Mouse (Mus musculus) intestine, embryonic 14.5 days (tissue): ENCODE measurements around the gene Enoph1. TPM values are rescaled to one million over a fixed set of nuclear protein-coding genes. Genes with fewer than 3 reads are reported as not detected.

ENCODE experiments used
- ATAC-seq: fragments of 200-750 bp; cut with Nextera tagmentation; replicated peaks from 2 replicates; pipeline ENCODE4 v1.8.0; 2017; ENCODE audit warnings: low read depth, moderate number of reproducible peaks, moderate TSS enrichment, moderate library complexity; ENCODE audit not compliant: low FRiP score, low TSS enrichment
- DNase-seq: peaks from one replicate; pipeline ENCODE4 v3.0.0-alpha.2; 2018; ENCODE audit warnings: low spot score
- H3K27ac ChIP-seq: fragments of 300-500 bp; sonication (generic); 2 replicates; pipeline ENCODE4 v1.5.1; 2014; ENCODE audit warnings: low read depth, mild to moderate bottlenecking, control low read depth
- H3K27me3 ChIP-seq: fragments of 300-500 bp; sonication (generic); replicated peaks from 2 replicates; pipeline ENCODE4 v1.6.1; 2014; ENCODE audit warnings: low read length, control low read depth; ENCODE audit not compliant: control insufficient read depth, insufficient read depth
- H3K36me3 ChIP-seq: fragments of 300-500 bp; sonication (generic); 2 replicates; pipeline ENCODE4 v1.6.1; 2014; ENCODE audit warnings: low read length, control low read depth; ENCODE audit not compliant: control insufficient read depth, insufficient read depth
- H3K4me1 ChIP-seq: fragments of 300-500 bp; sonication (generic); replicated peaks from 2 replicates; pipeline ENCODE4 v1.6.1; 2014; ENCODE audit warnings: low read length, control low read depth, mixed read lengths; ENCODE audit not compliant: control insufficient read depth, insufficient read depth
- H3K4me2 ChIP-seq: fragments of 300-500 bp; sonication (generic); 2 replicates; pipeline ENCODE4 v1.6.1; 2014; ENCODE audit warnings: low read length
- H3K4me3 ChIP-seq: fragments of 300-500 bp; sonication (generic); 2 replicates; pipeline ENCODE4 v1.5.1; 2014; ENCODE audit warnings: low read depth, low read length, control low read depth, mixed read lengths
- H3K9ac ChIP-seq: fragments of 300-500 bp; sonication (generic); 2 replicates; pipeline ENCODE4 v1.6.1; 2014; ENCODE audit warnings: mild to moderate bottlenecking, low read length
- H3K9me3 ChIP-seq: fragments of 300-500 bp; sonication (generic); 2 replicates; pipeline ENCODE4 v1.6.1; 2016; ENCODE audit warnings: low read length, control low read depth; ENCODE audit not compliant: control insufficient read depth
- WGBS: fragments of 180-500 bp; shearing (Covaris S2); extraction: QIAGEN DNeasy Blood & Tissue Kit; methylation state at CpG from one replicate; pipeline ENCODE4 v1.1.7; 2014; 5-methylcytosine and 5-hydroxymethylcytosine counted together
- polyA plus RNA-seq: library from polyadenylated mRNA; unstranded; fragments of >200 nt; fragmentation: Nextera tagmentation; extraction: Ambion mirVana; gene quantifications from 2 replicates; pipeline ENCODE4 v1.2.1, GENCODE M21; 2014

The Enoph1 gene
- polyA plus RNA-seq, 1 experiment from 2014 or later = 49.8 TPM

- 45% methylated on average over 8 of the region's 8 CpGs for WGBS
- DNase-seq (no peak), ATAC-seq (no peak)
- H3K4me3 ChIP-seq = no peak overlapping the region
- H3K9me3 ChIP-seq = no peaks in the 10 kb centered on the region
- H3K4me1 ChIP-seq = peaks cover 11% of the 10 kb centered on the region
- no peak overlapping the region for H3K9ac ChIP-seq
- no peak overlapping the region for H3K4me2 ChIP-seq
- H3K27me3 ChIP-seq = no peaks in the 10 kb centered on the region
- H3K36me3 ChIP-seq = no peaks in the 10 kb centered on the region
- no peak overlapping the region for H3K27ac ChIP-seq
Measured at GRCm38 (mm10) chr5:100085097-100085496, 45.3 kb downstream of the Enoph1 start.

DNA sequence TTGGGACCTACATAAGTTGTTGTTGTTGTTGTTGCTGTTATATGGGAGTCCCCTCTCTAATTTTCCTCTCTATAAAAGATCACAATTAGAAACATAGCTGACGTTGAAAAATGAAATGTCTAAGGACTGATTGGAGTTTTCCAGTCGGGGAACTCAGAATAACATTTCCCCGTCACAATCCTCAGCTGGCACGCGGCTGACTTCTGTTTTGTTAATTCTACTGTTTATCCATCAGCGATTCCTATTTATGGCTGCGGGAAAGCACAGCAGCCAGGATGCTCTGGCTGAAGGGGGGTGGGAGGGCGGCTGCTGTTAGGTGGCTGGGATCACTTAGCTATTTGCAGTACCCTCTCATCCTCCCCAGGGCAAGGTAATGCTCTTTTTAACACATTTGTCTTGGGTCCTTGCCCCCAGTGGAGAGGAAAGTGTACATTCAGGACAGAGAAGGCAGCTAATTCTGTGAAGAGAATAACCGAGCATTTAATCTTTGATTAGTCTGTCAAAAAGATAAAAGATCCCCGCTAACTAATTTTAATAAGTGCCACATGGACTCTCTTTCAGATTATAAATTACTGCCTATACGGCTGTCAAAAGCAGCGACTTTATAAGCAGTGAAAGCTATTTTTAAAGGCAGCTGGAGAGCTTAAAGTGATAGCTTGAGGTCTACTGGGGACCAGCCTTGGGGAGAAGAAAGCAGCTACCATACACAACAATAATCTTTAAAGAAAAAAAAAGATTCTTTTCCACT lies 50.9 kb downstream of the Enoph1 start:
- Histone ChIP-seq H3K4me3 (no peak overlapping the region), H3K9ac (no peak overlapping the region), H3K27me3 (no peaks in the 10 kb centered on the region), H3K27ac (no peak overlapping the region), H3K4me1 (peaks cover 11% of the 10 kb centered on the region), H3K4me2 (no peak overlapping the region; the same call in 1 of the 2 replicates), H3K9me3 (no peaks in the 10 kb centered on the region), H3K36me3 (no peaks in the 10 kb centered on the region)
- DNase-seq (no peak), ATAC-seq (no peak)
- 31% methylated on average over 12 of the region's 12 CpGs for WGBS

DNA sequence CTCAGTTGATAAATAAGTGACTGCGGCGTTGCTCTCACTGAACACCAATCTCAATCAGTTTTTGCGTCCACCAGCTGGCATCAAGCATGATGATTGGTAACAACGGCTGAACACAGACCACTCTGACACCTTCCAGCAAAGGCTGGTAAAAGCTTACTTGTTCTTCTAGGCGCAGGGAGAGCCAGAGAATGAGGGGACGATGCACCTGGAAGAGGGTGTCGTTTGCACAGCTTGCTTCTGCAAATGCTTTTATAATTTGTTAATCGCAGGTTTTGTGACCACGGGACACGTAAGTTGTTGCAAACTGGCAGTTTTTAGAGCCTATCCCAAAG lies 51.4 kb downstream of the Enoph1 start:
- H3K27me3 ChIP-seq = no peaks in the 10 kb centered on the region
- H3K9me3 ChIP-seq = no peaks in the 10 kb centered on the region
- H3K9ac ChIP-seq = no peak overlapping the region
- 51% methylated on average over 10 of the region's 10 CpGs for WGBS
- no peak overlapping the region for H3K4me3 ChIP-seq
- ATAC-seq (no peak), DNase-seq (no peak)
- no peaks in the 10 kb centered on the region for H3K36me3 ChIP-seq
- H3K27ac ChIP-seq = no peak overlapping the region
- H3K4me2 ChIP-seq = peak overlapping the region; percentile 35; the same call in 1 of the 2 replicates
- H3K4me1 ChIP-seq = peaks cover 11% of the 10 kb centered on the region

DNA sequence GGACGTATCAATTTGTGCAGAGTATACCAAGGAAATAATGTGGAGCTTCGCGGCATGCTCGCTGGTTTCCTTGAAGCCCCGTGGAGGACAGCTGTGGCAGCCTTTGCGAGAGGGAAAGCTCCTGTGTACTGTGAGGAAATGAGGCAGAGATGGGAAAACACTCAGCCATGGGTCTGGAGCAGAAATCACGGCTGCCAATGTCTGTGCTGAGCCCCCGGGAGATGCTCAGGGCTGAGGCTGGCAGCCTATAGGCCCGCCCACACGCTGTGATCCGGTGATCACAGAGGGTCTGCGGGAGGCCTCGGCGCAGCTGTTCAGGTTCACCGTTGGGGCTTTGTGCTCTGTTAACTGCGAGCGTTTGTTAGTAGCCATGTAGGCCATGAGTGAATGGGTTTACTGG lies 51.8 kb downstream of the Enoph1 start:
- H3K9me3 ChIP-seq = no peaks in the 10 kb centered on the region
- ATAC-seq = no peak
- H3K9ac ChIP-seq = no peak overlapping the region
- peaks cover 11% of the 10 kb centered on the region for H3K4me1 ChIP-seq
- H3K27me3 ChIP-seq = no peaks in the 10 kb centered on the region
- WGBS = 14% methylated on average over 17 of the region's 17 CpGs
- H3K36me3 ChIP-seq = no peaks in the 10 kb centered on the region
- DNase-seq = no peak
- peak overlapping the region; percentile 35 for H3K4me2 ChIP-seq
- no peak overlapping the region for H3K4me3 ChIP-seq
- 0 out of 2 replicates have a peak overlapping the region, but pooled peaks have one; percentile 2 for H3K27ac ChIP-seq

- H3K9me3 ChIP-seq = no peaks in the 10 kb centered on the region
- DNase-seq (no peak), ATAC-seq (no peak)
- no peak overlapping the region for H3K9ac ChIP-seq
- H3K4me1 ChIP-seq = peaks cover under 1% of the 10 kb centered on the region; the same call in 1 of the 2 replicates
- no peak overlapping the region for H3K4me3 ChIP-seq
- no peaks in the 10 kb centered on the region for H3K36me3 ChIP-seq
- WGBS = 68% methylated on average over 5 of the region's 5 CpGs
- no peak overlapping the region for H3K27ac ChIP-seq
- no peaks in the 10 kb centered on the region for H3K27me3 ChIP-seq
- H3K4me2 ChIP-seq = no peak overlapping the region
Measured at GRCm38 (mm10) chr5:100096955-100097354, 57.2 kb downstream of the Enoph1 start.

GRCm38 (mm10) chr5:100097967-100098366 lies 58.2 kb downstream of the Enoph1 start:
- H3K27ac ChIP-seq = no peak overlapping the region
- no peak overlapping the region for H3K9ac ChIP-seq
- H3K36me3 ChIP-seq = no peaks in the 10 kb centered on the region
- no peak for DNase-seq
- H3K4me3 ChIP-seq = no peak overlapping the region
- 0 out of 2 replicates have a peak, but pooled peaks cover 2% of the 10 kb centered on the region for H3K4me1 ChIP-seq
- H3K9me3 ChIP-seq = no peaks in the 10 kb centered on the region
- no peak overlapping the region for H3K4me2 ChIP-seq
- ATAC-seq = no peak
- H3K27me3 ChIP-seq = no peaks in the 10 kb centered on the region
- 91% methylated on average over 4 of the region's 4 CpGs for WGBS

DNA sequence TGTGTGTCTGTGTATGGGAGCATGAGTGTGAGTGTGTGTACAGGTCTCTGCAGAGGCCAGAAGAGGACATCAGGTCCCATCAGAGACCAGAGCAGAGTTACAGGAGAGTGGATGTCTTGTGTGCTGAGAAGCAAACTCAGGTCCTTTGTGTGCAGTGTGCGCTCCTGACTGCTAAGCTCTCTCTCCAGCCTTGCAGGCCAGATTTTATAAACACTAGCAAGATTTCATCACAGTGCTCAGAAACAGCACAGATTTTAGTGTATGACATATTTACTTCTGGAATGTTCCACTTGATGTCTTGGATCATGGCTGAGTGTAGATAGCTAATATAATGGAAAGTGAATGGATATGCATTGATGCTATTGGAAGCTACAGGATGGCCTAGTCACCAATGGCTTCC lies 62.6 kb downstream of the Enoph1 start:
- no peaks in the 10 kb centered on the region for H3K27me3 ChIP-seq
- no peaks in the 10 kb centered on the region for H3K36me3 ChIP-seq
- H3K4me2 ChIP-seq = no peak overlapping the region
- 0 out of 2 replicates have a peak, but pooled peaks cover 2% of the 10 kb centered on the region for H3K4me1 ChIP-seq
- DNase-seq (no peak), ATAC-seq (no peak)
- no peak overlapping the region for H3K27ac ChIP-seq
- no peaks in the 10 kb centered on the region for H3K9me3 ChIP-seq
- WGBS = 85% methylated on average over 1 of the region's 1 CpGs
- H3K4me3 ChIP-seq = no peak overlapping the region
- H3K9ac ChIP-seq = no peak overlapping the region

- 0 out of 2 replicates have a peak, but pooled peaks cover 5% of the 10 kb centered on the region for H3K4me1 ChIP-seq
- WGBS = 71% methylated on average over 9 of the region's 9 CpGs
- no peak overlapping the region for H3K9ac ChIP-seq
- H3K4me2 ChIP-seq = no peak overlapping the region
- no peak overlapping the region for H3K27ac ChIP-seq
- no peak overlapping the region for H3K4me3 ChIP-seq
- ATAC-seq = no peak
- H3K27me3 ChIP-seq = no peaks in the 10 kb centered on the region
- no peak for DNase-seq
- no peaks in the 10 kb centered on the region for H3K9me3 ChIP-seq
- no peaks in the 10 kb centered on the region for H3K36me3 ChIP-seq
Measured at GRCm38 (mm10) chr5:100108866-100109265, 69.1 kb downstream of the Enoph1 start.
